Mouse (Mus musculus) olfactory bulb, adult 2 months (tissue): ENCODE data around the gene Fhad1.

Experiments
- CTCF ChIP-seq: fragments of 200-500 bp; IDR thresholded peaks from 2 replicates; pipeline ENCODE4 v1.5.1; 2012; ENCODE audit warnings: low read depth, mild to moderate bottlenecking, low read length, moderate library complexity; ENCODE audit not compliant: insufficient read depth
- POLR2A ChIP-seq: fragments of 200-500 bp; IDR thresholded peaks from 2 replicates; pipeline ENCODE4 v1.6.1; 2012; ENCODE audit warnings: mild to moderate bottlenecking, low read depth, low read length, moderate library complexity; ENCODE audit not compliant: insufficient read depth

- TF ChIP-seq CTCF (no peak), POLR2A (no peak)
These were observed 51.0 kb downstream of the Fhad1 start for GRCm38 (mm10) chr4:141963907-141964306.
